Mouse (Mus musculus) cerebellum, adult 2 months (tissue): ENCODE results near the gene Mafg.
A peak's percentile ranks its signal among the peaks of the same experiment; 100 is the strongest.

Experiments used
- CTCF ChIP-seq: fragments of 200-500 bp; IDR thresholded peaks from 2 replicates; pipeline ENCODE4 v1.5.1; 2011; ENCODE audit warnings: low read depth, mild to moderate bottlenecking, control low read depth, low read length, moderate library complexity, borderline replicate concordance; ENCODE audit not compliant: insufficient read depth
- POLR2A ChIP-seq: fragments of 200-500 bp; IDR thresholded peaks from 2 replicates; pipeline ENCODE4 v1.6.1; 2011; ENCODE audit warnings: low read length, control low read depth, borderline replicate concordance; ENCODE audit not compliant: insufficient read depth

DNA sequence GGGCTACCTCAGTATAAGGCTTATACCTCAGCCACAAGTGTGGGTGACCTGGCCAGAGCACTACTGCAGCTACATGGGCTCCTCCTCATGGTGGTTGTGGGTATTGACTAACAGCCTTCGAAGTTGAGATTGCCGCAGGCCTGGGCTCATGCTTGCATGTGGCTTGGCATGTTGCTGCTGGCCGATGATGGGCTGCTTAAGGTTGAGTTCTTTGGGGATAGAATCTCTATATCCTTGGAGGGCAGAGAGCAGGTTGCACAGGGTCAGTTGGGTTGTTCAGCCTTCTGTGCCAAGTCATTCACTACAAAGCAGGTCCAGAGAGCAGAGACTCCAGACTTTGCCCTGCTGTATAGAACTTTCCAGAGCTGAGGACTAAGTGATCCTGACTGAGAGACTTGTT lies 46.5 kb upstream of the Mafg start:
- TF ChIP-seq CTCF (peak; percentile 44; the same call in 1 of the 2 replicates), POLR2A (no peak)
